Comparison of ENCODE assay signal across 20 mouse cellular contexts in genomic region chr17:9873695-9874094, GRCm38 (mm10).
A peak's percentile ranks its signal among the peaks of the same experiment; 100 is the strongest.
DNase-seq lines count a peak whose midpoint lies in the region; ATAC-seq and TF ChIP-seq lines count a peak whose summit lies in the region.
"Had no signal": no experiment of that assay in that cellular context is flagged by ENCODE, and none has a peak within 500 bp of the region (broad histone marks: within the 10 kb centered on the region; RNA-seq: fewer than 3 reads in every experiment).

No protein-coding gene starts in this region.

- H3K27ac ChIP-seq in forebrain, embryonic 13.5 days, result peak overlapping the region; percentile 63; the same call in 1 of the 2 replicates
- H3K27ac ChIP-seq in forebrain, embryonic 11.5 days (ENCODE audit: low read depth, low read length), result no peak overlapping the region
- H3K27ac ChIP-seq in layer of hippocampus, adult 2 months, result peak overlapping the region; percentile 7; the same call in 1 of the 2 replicates
- peak overlapping the region; percentile 67 for H3K27ac ChIP-seq in hindbrain, embryonic 15.5 days (replicated peaks)
- peak overlapping the region; percentile 30 for H3K27ac ChIP-seq in midbrain, embryonic 16.5 days (ENCODE audit: low read length)
- H3K27ac ChIP-seq: gastrocnemius, adult 2 months; heart, embryonic 13.5 days had no signal

- 55% methylated on average over 10 of the region's 10 CpGs for WGBS in forebrain, embryonic 13.5 days
- WGBS in forebrain, embryonic 11.5 days, result 67% methylated on average over 10 of the region's 10 CpGs
- 36% methylated on average over 10 of the region's 10 CpGs for WGBS in hindbrain, embryonic 15.5 days
- 36% methylated on average over 10 of the region's 10 CpGs for WGBS in midbrain, embryonic 16.5 days

- peaks cover 21% of the 10 kb centered on the region for H3K4me1 ChIP-seq in forebrain, embryonic 13.5 days
- no peaks in the 10 kb centered on the region for H3K4me1 ChIP-seq in forebrain, embryonic 11.5 days (replicated peaks; ENCODE audit: control insufficient read depth, insufficient read depth, low read length)
- H3K4me1 ChIP-seq in hindbrain, embryonic 15.5 days (replicated peaks), result peaks cover 6% of the 10 kb centered on the region
- peaks cover 6% of the 10 kb centered on the region; the same call in 1 of the 2 replicates for H3K4me1 ChIP-seq in midbrain, embryonic 16.5 days (ENCODE audit: control insufficient read depth, insufficient read depth, low read length)

- H3K36me3 ChIP-seq in forebrain, embryonic 13.5 days (ENCODE audit: poor library complexity, severe bottlenecking), result no peaks in the 10 kb centered on the region
- H3K36me3 ChIP-seq in forebrain, embryonic 11.5 days (ENCODE audit: control insufficient read depth, insufficient read depth, low read length), result no peaks in the 10 kb centered on the region
- no peaks in the 10 kb centered on the region for H3K36me3 ChIP-seq in hindbrain, embryonic 15.5 days
- no peaks in the 10 kb centered on the region for H3K36me3 ChIP-seq in midbrain, embryonic 16.5 days (ENCODE audit: control insufficient read depth, insufficient read depth, low read length)
- H3K36me3 ChIP-seq: heart, embryonic 13.5 days had no signal

- no peak for ATAC-seq in forebrain, embryonic 13.5 days
- no peak for ATAC-seq in forebrain, embryonic 11.5 days (replicated peaks; ENCODE audit: low FRiP score)
- ATAC-seq in hindbrain, embryonic 15.5 days (ENCODE audit: low FRiP score, low read depth), result no peak
- ATAC-seq in midbrain, embryonic 16.5 days, result no peak
- ATAC-seq: CD4-positive, CD25-positive, alpha-beta regulatory T cell, adult 4 months; Patski had no signal

- no peaks in the 10 kb centered on the region for H3K9me3 ChIP-seq in forebrain, embryonic 13.5 days (replicated peaks)
- no peaks in the 10 kb centered on the region for H3K9me3 ChIP-seq in forebrain, embryonic 11.5 days (ENCODE audit: control insufficient read depth, low read length)
- no peaks in the 10 kb centered on the region for H3K9me3 ChIP-seq in hindbrain, embryonic 15.5 days
- no peaks in the 10 kb centered on the region; the same call in 1 of the 2 replicates for H3K9me3 ChIP-seq in midbrain, embryonic 16.5 days (replicated peaks; ENCODE audit: control insufficient read depth, low read length, poor library complexity, severe bottlenecking)
- H3K9me3 ChIP-seq: heart, embryonic 13.5 days had no signal

- DNase-seq in forebrain, embryonic 11.5 days (ENCODE audit: low spot score), result no peak
- no peak for DNase-seq in layer of hippocampus, adult 2 months (ENCODE audit: low spot score in 2 of 2)
- no peak for DNase-seq in layer of hippocampus, postnatal 14 days (ENCODE audit: low spot score in 2 of 2)
- no peak for DNase-seq in right cerebral cortex, adult 18-20 months
- DNase-seq in right cerebral cortex, postnatal 4 days, result no peak
- DNase-seq: adrenal gland, postnatal 25 days; cerebellum, adult 18-20 months; cerebellum, postnatal 25 days; gastrocnemius, adult 2 months; kidney, adult 8-10 months; lung, adult 2 months; lung, postnatal 36 days; retina, postnatal 1 day had no signal

- H3K27me3 ChIP-seq in forebrain, embryonic 13.5 days, result no peaks in the 10 kb centered on the region
- H3K27me3 ChIP-seq in forebrain, embryonic 11.5 days (ENCODE audit: control insufficient read depth, insufficient read depth, low read length), result no peaks in the 10 kb centered on the region
- no peaks in the 10 kb centered on the region for H3K27me3 ChIP-seq in hindbrain, embryonic 15.5 days
- H3K27me3 ChIP-seq in midbrain, embryonic 16.5 days (ENCODE audit: control insufficient read depth, insufficient read depth, low read depth, low read length), result no peaks in the 10 kb centered on the region
- H3K27me3 ChIP-seq: heart, embryonic 13.5 days had no signal

- H3K9ac ChIP-seq in forebrain, embryonic 13.5 days, result no peak overlapping the region
- no peak overlapping the region for H3K9ac ChIP-seq in forebrain, embryonic 11.5 days (ENCODE audit: low read length)
- H3K9ac ChIP-seq in hindbrain, embryonic 15.5 days, result no peak overlapping the region
- no peak overlapping the region for H3K9ac ChIP-seq in midbrain, embryonic 16.5 days (ENCODE audit: low read depth, low read length)
- H3K9ac ChIP-seq: heart, embryonic 13.5 days had no signal

- no peak overlapping the region for H3K4me3 ChIP-seq in forebrain, embryonic 13.5 days
- no peak overlapping the region for H3K4me3 ChIP-seq in forebrain, embryonic 11.5 days (ENCODE audit: low read depth, low read length)
- no peak overlapping the region for H3K4me3 ChIP-seq in layer of hippocampus, adult 2 months
- H3K4me3 ChIP-seq in hindbrain, embryonic 15.5 days, result no peak overlapping the region
- H3K4me3 ChIP-seq in midbrain, embryonic 16.5 days (ENCODE audit: low read depth, low read length), result no peak overlapping the region
- H3K4me3 ChIP-seq: gastrocnemius, adult 2 months; heart, embryonic 13.5 days had no signal

- H3K4me2 ChIP-seq in forebrain, embryonic 13.5 days, result no peak overlapping the region
- H3K4me2 ChIP-seq in forebrain, embryonic 11.5 days (ENCODE audit: low read depth, low read length, severe bottlenecking), result no peak overlapping the region
- H3K4me2 ChIP-seq in hindbrain, embryonic 15.5 days, result no peak overlapping the region
- no peak overlapping the region for H3K4me2 ChIP-seq in midbrain, embryonic 16.5 days (ENCODE audit: low read length)
- H3K4me2 ChIP-seq: heart, embryonic 13.5 days; liver, embryonic 11.5 days had no signal

- TF ChIP-seq CTCF in layer of hippocampus, adult 2 months (conservative IDR thresholded peaks at IDR 0.05), result no peak
